Mouse (Mus musculus): ENCODE results near the gene Prl7a1. TPM values are rescaled to one million over a fixed set of nuclear protein-coding genes. Genes with fewer than 3 reads are reported as not detected.

The Prl7a1 gene
- polyA plus RNA-seq (2011; ENCODE audit: insufficient read depth, insufficient read length, low read depth, missing spikeins) = 0.96 and 1.1 TPM in 2 replicates

GRCm38 (mm10) chr13:27642393-27642792 is at the start of gene Prl7a1:
Prl7a1 (minus strand) TSS chr13:27642493.
- no peaks in the 10 kb centered on the region for H3K4me1 ChIP-seq (ENCODE audit: control insufficient read depth, insufficient read depth, low read length)
- TF ChIP-seq POLR2A (IDR thresholded peaks at IDR 0.05; ENCODE audit: insufficient read depth, low read length) = no peak
- no peak for TF ChIP-seq CTCF (IDR thresholded peaks at IDR 0.05; ENCODE audit: low read depth, low read length)
- TF ChIP-seq EP300 (IDR thresholded peaks at IDR 0.05; ENCODE audit: insufficient read depth, low read depth, low read length) = no peak
- no peaks in the 10 kb centered on the region for H3K36me3 ChIP-seq (ENCODE audit: control insufficient read depth, insufficient read depth, low read length, poor library complexity, severe bottlenecking)
- no peaks in the 10 kb centered on the region for H3K9me3 ChIP-seq (replicated peaks; ENCODE audit: control insufficient read depth, insufficient read depth, low read length, poor library complexity, severe bottlenecking)
- no peak within 1 kb of the TSS for H3K9ac ChIP-seq (ENCODE audit: low read depth, poor library complexity, severe bottlenecking)
- no peaks in the 10 kb centered on the region for H3K27me3 ChIP-seq (ENCODE audit: control insufficient read depth, insufficient read depth, low read length, poor library complexity, severe bottlenecking)
- H3K4me3 ChIP-seq (ENCODE audit: low read depth, low read length) = no peak within 1 kb of the TSS
- no peak within 1 kb of the TSS for H3K27ac ChIP-seq (ENCODE audit: insufficient read depth, low read length)

GRCm38 (mm10) chr13:27667936-27668335 is 25.6 kb upstream of the Prl7a1 start, which contains the start of gene Prl7a2:
Prl7a2 (minus strand) TSS chr13:27668036.
- TF ChIP-seq EP300 (IDR thresholded peaks at IDR 0.05; ENCODE audit: insufficient read depth, low read depth, low read length) (no peak), CTCF (IDR thresholded peaks at IDR 0.05; ENCODE audit: low read depth, low read length) (no peak), POLR2A (IDR thresholded peaks at IDR 0.05; ENCODE audit: insufficient read depth, low read length) (no peak)
- H3K9ac ChIP-seq (ENCODE audit: low read depth, poor library complexity, severe bottlenecking) = no peak within 1 kb of the TSS
- H3K4me3 ChIP-seq (ENCODE audit: low read depth, low read length) = no peak within 1 kb of the TSS
- H3K9me3 ChIP-seq (replicated peaks; ENCODE audit: control insufficient read depth, insufficient read depth, low read length, poor library complexity, severe bottlenecking) = no peaks in the 10 kb centered on the region
- H3K27me3 ChIP-seq (ENCODE audit: control insufficient read depth, insufficient read depth, low read length, poor library complexity, severe bottlenecking) = no peaks in the 10 kb centered on the region
- no peak within 1 kb of the TSS for H3K27ac ChIP-seq (ENCODE audit: insufficient read depth, low read length)
- no peaks in the 10 kb centered on the region for H3K36me3 ChIP-seq (ENCODE audit: control insufficient read depth, insufficient read depth, low read length, poor library complexity, severe bottlenecking)
- no peaks in the 10 kb centered on the region for H3K4me1 ChIP-seq (ENCODE audit: control insufficient read depth, insufficient read depth, low read length)

GRCm38 (mm10) chr13:27660747-27661146 is 18.5 kb upstream of the Prl7a1 start:
- no peaks in the 10 kb centered on the region for H3K36me3 ChIP-seq (ENCODE audit: control insufficient read depth, insufficient read depth, low read length, poor library complexity, severe bottlenecking)
- no peak for TF ChIP-seq CTCF (IDR thresholded peaks at IDR 0.05; ENCODE audit: low read depth, low read length)
- TF ChIP-seq EP300 (IDR thresholded peaks at IDR 0.05; ENCODE audit: insufficient read depth, low read depth, low read length) = no peak
- TF ChIP-seq POLR2A (IDR thresholded peaks at IDR 0.05; ENCODE audit: insufficient read depth, low read length) = no peak
- H3K9ac ChIP-seq (ENCODE audit: low read depth, poor library complexity, severe bottlenecking) = no peak overlapping the region
- no peak overlapping the region for H3K4me3 ChIP-seq (ENCODE audit: low read depth, low read length)
- H3K9me3 ChIP-seq (replicated peaks; ENCODE audit: control insufficient read depth, insufficient read depth, low read length, poor library complexity, severe bottlenecking) = no peaks in the 10 kb centered on the region
- H3K27me3 ChIP-seq (ENCODE audit: control insufficient read depth, insufficient read depth, low read length, poor library complexity, severe bottlenecking) = no peaks in the 10 kb centered on the region
- no peak overlapping the region for H3K27ac ChIP-seq (ENCODE audit: insufficient read depth, low read length)
- no peaks in the 10 kb centered on the region for H3K4me1 ChIP-seq (ENCODE audit: control insufficient read depth, insufficient read depth, low read length)

GRCm38 (mm10) chr13:27610482-27610881 is 31.8 kb downstream of the Prl7a1 start, which contains the start of gene Prl7b1:
Prl7b1 (minus strand) TSS chr13:27610582.
- Histone ChIP-seq H3K36me3 (ENCODE audit: control insufficient read depth, insufficient read depth, low read length, poor library complexity, severe bottlenecking) (no peaks in the 10 kb centered on the region), H3K27ac (ENCODE audit: insufficient read depth, low read length) (no peak within 1 kb of the TSS), H3K9me3 (replicated peaks; ENCODE audit: control insufficient read depth, insufficient read depth, low read length, poor library complexity, severe bottlenecking) (no peaks in the 10 kb centered on the region), H3K9ac (ENCODE audit: low read depth, poor library complexity, severe bottlenecking) (no peak within 1 kb of the TSS), H3K27me3 (ENCODE audit: control insufficient read depth, insufficient read depth, low read length, poor library complexity, severe bottlenecking) (no peaks in the 10 kb centered on the region), H3K4me3 (ENCODE audit: low read depth, low read length) (no peak within 1 kb of the TSS), H3K4me1 (ENCODE audit: control insufficient read depth, insufficient read depth, low read length) (no peaks in the 10 kb centered on the region)
- no peak for TF ChIP-seq POLR2A (IDR thresholded peaks at IDR 0.05; ENCODE audit: insufficient read depth, low read length)
- no peak for TF ChIP-seq EP300 (IDR thresholded peaks at IDR 0.05; ENCODE audit: insufficient read depth, low read depth, low read length)
- no peak for TF ChIP-seq CTCF (IDR thresholded peaks at IDR 0.05; ENCODE audit: low read depth, low read length)

Other genes with a start within 250 kb of the Prl7a1 start
- 1.2 TPM in 1 of 2 replicates, not detected in the other for gene Prl8a6, start 203.8 kb downstream of the Prl7a1 start, polyA plus RNA-seq (2011; ENCODE audit: insufficient read depth, insufficient read length, low read depth, missing spikeins)
- 1.8 and 1.9 TPM in 2 replicates for gene Prl8a8, start 129.3 kb downstream of the Prl7a1 start, polyA plus RNA-seq (2011; ENCODE audit: insufficient read depth, insufficient read length, low read depth, missing spikeins)
- 5.0 and 10.1 TPM in 2 replicates for gene Prl8a9, start 77.9 kb downstream of the Prl7a1 start, polyA plus RNA-seq (2011; ENCODE audit: insufficient read depth, insufficient read length, low read depth, missing spikeins)
- gene Prl8a1, start 60.3 kb downstream of the Prl7a1 start, polyA plus RNA-seq (2011; ENCODE audit: insufficient read depth, insufficient read length, low read depth, missing spikeins) = not detected in 2 replicates
- not detected in 2 replicates for gene Prl7b1, start 31.9 kb downstream of the Prl7a1 start, polyA plus RNA-seq (2011; ENCODE audit: insufficient read depth, insufficient read length, low read depth, missing spikeins)
- 1.2 and 2.5 TPM in 2 replicates for gene Prl7a2, start 25.5 kb upstream of the Prl7a1 start, polyA plus RNA-seq (2011; ENCODE audit: insufficient read depth, insufficient read length, low read depth, missing spikeins)
- 1.2 TPM in 2 replicates for gene Prl7d1, start 74.2 kb upstream of the Prl7a1 start, polyA plus RNA-seq (2011; ENCODE audit: insufficient read depth, insufficient read length, low read depth, missing spikeins)
- gene Prl7c1, start 138.3 kb upstream of the Prl7a1 start, polyA plus RNA-seq (2011; ENCODE audit: insufficient read depth, insufficient read length, low read depth, missing spikeins) = not detected in 2 replicates
- 1.3 and 5.5 TPM in 2 replicates for gene Prl2a1, start 159.2 kb upstream of the Prl7a1 start, polyA plus RNA-seq (2011; ENCODE audit: insufficient read depth, insufficient read length, low read depth, missing spikeins)
- not detected in 2 replicates for gene Prl2c1, start 206.8 kb upstream of the Prl7a1 start, polyA plus RNA-seq (2011; ENCODE audit: insufficient read depth, insufficient read length, low read depth, missing spikeins)

Measured in ES-Bruce4 (cell line).